Mouse (Mus musculus): ENCODE measurements around the gene Bin2. TPM values are rescaled to one million over a fixed set of nuclear protein-coding genes. Genes with fewer than 3 reads are reported as not detected.

Gene Bin2
- 473 and 506 TPM in 2 replicates for total RNA-seq (2017)

- peak; percentile 66 for ATAC-seq (ENCODE audit: extremely low read depth, insufficient number of reproducible peaks, low FRiP score, poor library complexity, severe bottlenecking)
Measured at GRCm38 (mm10) chr15:100669337-100669736, at the start of gene Bin2. Gene Bin2 (minus strand): TSS chr15:100669553.

- no peak for ATAC-seq (ENCODE audit: extremely low read depth, insufficient number of reproducible peaks, low FRiP score, poor library complexity, severe bottlenecking)
Measured at GRCm38 (mm10) chr15:100718572-100718971, 49.2 kb upstream of the Bin2 start.

GRCm38 (mm10) chr15:100717933-100718332, 48.6 kb upstream of the Bin2 start:
- ATAC-seq (ENCODE audit: extremely low read depth, insufficient number of reproducible peaks, low FRiP score, poor library complexity, severe bottlenecking): no peak

- no peak for ATAC-seq (ENCODE audit: extremely low read depth, insufficient number of reproducible peaks, low FRiP score, poor library complexity, severe bottlenecking)
Measured at GRCm38 (mm10) chr15:100715399-100715993, 46.1 kb upstream of the Bin2 start.

- no peak for ATAC-seq (ENCODE audit: extremely low read depth, insufficient number of reproducible peaks, low FRiP score, poor library complexity, severe bottlenecking)
Measured at GRCm38 (mm10) chr15:100714470-100714869, 45.1 kb upstream of the Bin2 start.

- ATAC-seq (ENCODE audit: extremely low read depth, insufficient number of reproducible peaks, low FRiP score, poor library complexity, severe bottlenecking): no peak
Measured at GRCm38 (mm10) chr15:100710838-100711237, 41.5 kb upstream of the Bin2 start.

- no peak for ATAC-seq (ENCODE audit: extremely low read depth, insufficient number of reproducible peaks, low FRiP score, poor library complexity, severe bottlenecking)
Measured at GRCm38 (mm10) chr15:100708433-100709078, 39.2 kb upstream of the Bin2 start.

- peak; percentile 92 for ATAC-seq (ENCODE audit: extremely low read depth, insufficient number of reproducible peaks, low FRiP score, poor library complexity, severe bottlenecking)
Measured at GRCm38 (mm10) chr15:100706226-100706625, 36.9 kb upstream of the Bin2 start.

GRCm38 (mm10) chr15:100705376-100705775, 36.0 kb upstream of the Bin2 start:
- no peak for ATAC-seq (ENCODE audit: extremely low read depth, insufficient number of reproducible peaks, low FRiP score, poor library complexity, severe bottlenecking)

- no peak for ATAC-seq (ENCODE audit: extremely low read depth, insufficient number of reproducible peaks, low FRiP score, poor library complexity, severe bottlenecking)
Measured at GRCm38 (mm10) chr15:100703913-100704312, 34.6 kb upstream of the Bin2 start.

- no peak for ATAC-seq (ENCODE audit: extremely low read depth, insufficient number of reproducible peaks, low FRiP score, poor library complexity, severe bottlenecking)
Measured at GRCm38 (mm10) chr15:100701856-100702255, 32.5 kb upstream of the Bin2 start.

- ATAC-seq (ENCODE audit: extremely low read depth, insufficient number of reproducible peaks, low FRiP score, poor library complexity, severe bottlenecking): no peak
Measured at GRCm38 (mm10) chr15:100701108-100701507, 31.8 kb upstream of the Bin2 start.

- no peak for ATAC-seq (ENCODE audit: extremely low read depth, insufficient number of reproducible peaks, low FRiP score, poor library complexity, severe bottlenecking)
Measured at GRCm38 (mm10) chr15:100700424-100700823, 31.1 kb upstream of the Bin2 start.

GRCm38 (mm10) chr15:100699386-100699785, 30.0 kb upstream of the Bin2 start:
- no peak for ATAC-seq (ENCODE audit: extremely low read depth, insufficient number of reproducible peaks, low FRiP score, poor library complexity, severe bottlenecking)

- ATAC-seq (ENCODE audit: extremely low read depth, insufficient number of reproducible peaks, low FRiP score, poor library complexity, severe bottlenecking): no peak
Measured at GRCm38 (mm10) chr15:100698078-100698477, 28.7 kb upstream of the Bin2 start.

GRCm38 (mm10) chr15:100694406-100694805, 25.1 kb upstream of the Bin2 start:
- no peak for ATAC-seq (ENCODE audit: extremely low read depth, insufficient number of reproducible peaks, low FRiP score, poor library complexity, severe bottlenecking)

- ATAC-seq (ENCODE audit: extremely low read depth, insufficient number of reproducible peaks, low FRiP score, poor library complexity, severe bottlenecking): no peak
Measured at GRCm38 (mm10) chr15:100691990-100692389, 22.6 kb upstream of the Bin2 start.

GRCm38 (mm10) chr15:100687430-100687971, 18.1 kb upstream of the Bin2 start, which contains the start of gene Cela1:
Gene Cela1 (minus strand): TSS chr15:100687921.
- no peak for ATAC-seq (ENCODE audit: extremely low read depth, insufficient number of reproducible peaks, low FRiP score, poor library complexity, severe bottlenecking)

- ATAC-seq (ENCODE audit: extremely low read depth, insufficient number of reproducible peaks, low FRiP score, poor library complexity, severe bottlenecking): 0 out of 2 replicates have a peak, but pooled peaks have one; percentile 10
Measured at GRCm38 (mm10) chr15:100686989-100687388, 17.6 kb upstream of the Bin2 start.

- no peak for ATAC-seq (ENCODE audit: extremely low read depth, insufficient number of reproducible peaks, low FRiP score, poor library complexity, severe bottlenecking)
Measured at GRCm38 (mm10) chr15:100686434-100686833, 17.1 kb upstream of the Bin2 start.

Data from neutrophil, adult 5-6 weeks (primary cell).